Mouse (Mus musculus) spleen, embryonic (tissue): ENCODE measurements at regions not wholly inside any gene's neighbourhood (a gene's known extent, or its start where the extent isn't known, plus 50 kb on each side); places are given as distances from the start of the nearest gene placed in this dataset.

Source experiments
- CTCF ChIA-PET: fragments of 350-600 bp; sonication (Branson Sonifier 250); formaldehyde crosslinking; loops from one replicate; lab custom pipeline; 2022; lab: Charles Lee

GRCm38 (mm10) chr8:78147170-78147569, 65.9 kb upstream of the Ttc29 start:
- CTCF ChIA-PET: no interaction called here

GRCm38 (mm10) chr8:78148006-78148405, 65.1 kb upstream of the Ttc29 start:
- CTCF ChIA-PET: no interaction called here

GRCm38 (mm10) chr8:78154873-78155272, 58.2 kb upstream of the Ttc29 start:
- CTCF ChIA-PET: no interaction called here

GRCm38 (mm10) chr8:78162046-78162445, 51.1 kb upstream of the Ttc29 start:
- CTCF ChIA-PET: no interaction called here

- CTCF ChIA-PET: no interaction called here
Measured at GRCm38 (mm10) chr8:78162763-78163508, 50.2 kb upstream of the Ttc29 start.
